Mouse (Mus musculus) liver, embryonic 11.5 days (tissue): ENCODE measurements around the gene Ephb4. TPM values are rescaled to one million over a fixed set of nuclear protein-coding genes. Genes with fewer than 3 reads are reported as not detected.
A peak's percentile ranks its signal among the peaks of the same experiment; 100 is the strongest.

Experiments
- ATAC-seq: fragments of 200-750 bp; cut with Nextera tagmentation; replicated peaks from 2 replicates; pipeline ENCODE4 v1.8.0; 2017; ENCODE audit warnings: moderate number of reproducible peaks, mild to moderate bottlenecking, moderate TSS enrichment, moderate library complexity; ENCODE audit not compliant: low FRiP score
- DNase-seq: peaks from one replicate; pipeline ENCODE4 v3.0.0-alpha.2; 2017; ENCODE audit warnings: low spot score
- H3K27ac ChIP-seq: fragments of 300-500 bp; sonication (generic); 2 replicates; pipeline ENCODE4 v1.5.1; 2014; ENCODE audit warnings: mild to moderate bottlenecking, low read depth, low read length, control low read depth
- H3K27me3 ChIP-seq: fragments of 300-500 bp; sonication (generic); replicated peaks from 2 replicates; pipeline ENCODE4 v1.6.1; 2014; ENCODE audit warnings: low read length, mixed read lengths; ENCODE audit not compliant: control insufficient read depth, insufficient read depth
- H3K36me3 ChIP-seq: fragments of 300-500 bp; sonication (generic); 2 replicates; pipeline ENCODE4 v1.6.1; 2014; ENCODE audit warnings: mild to moderate bottlenecking, low read length, moderate library complexity, mixed read lengths; ENCODE audit not compliant: control insufficient read depth, insufficient read depth
- H3K4me1 ChIP-seq: fragments of 300-500 bp; sonication (generic); replicated peaks from 2 replicates; pipeline ENCODE4 v1.6.1; 2014; ENCODE audit warnings: low read length, mixed read lengths; ENCODE audit not compliant: control insufficient read depth, insufficient read depth
- H3K4me2 ChIP-seq: fragments of 300-500 bp; sonication (generic); 2 replicates; pipeline ENCODE4 v1.6.1; 2014; ENCODE audit warnings: mild to moderate bottlenecking, control low read depth, moderate library complexity
- H3K4me3 ChIP-seq: fragments of 300-500 bp; sonication (generic); 2 replicates; pipeline ENCODE4 v1.5.1; 2014; ENCODE audit warnings: low read depth, low read length, control low read depth
- H3K9ac ChIP-seq: fragments of 300-500 bp; sonication (generic); 2 replicates; pipeline ENCODE4 v1.6.1; 2014; ENCODE audit warnings: low read depth, low read length, control low read depth
- H3K9me3 ChIP-seq: fragments of 300-500 bp; sonication (generic); 2 replicates; pipeline ENCODE4 v1.6.1; 2016; ENCODE audit warnings: low read length, inconsistent platforms, mixed read lengths; ENCODE audit not compliant: control insufficient read depth
- WGBS: fragments of 180-500 bp; shearing (Covaris S2); extraction: QIAGEN DNeasy Blood & Tissue Kit; methylation state at CpG from one replicate; pipeline ENCODE4 v1.1.7; 2014; 5-methylcytosine and 5-hydroxymethylcytosine counted together
- polyA plus RNA-seq: library from polyadenylated mRNA; unstranded; fragments of >200 nt; fragmentation: Nextera tagmentation; extraction: Ambion mirVana; gene quantifications from 2 replicates; pipeline ENCODE4 v1.2.1, GENCODE M21; 2014

Gene Ephb4
- polyA plus RNA-seq, 1 experiment from 2014 or later = 29.9 TPM

DNA sequence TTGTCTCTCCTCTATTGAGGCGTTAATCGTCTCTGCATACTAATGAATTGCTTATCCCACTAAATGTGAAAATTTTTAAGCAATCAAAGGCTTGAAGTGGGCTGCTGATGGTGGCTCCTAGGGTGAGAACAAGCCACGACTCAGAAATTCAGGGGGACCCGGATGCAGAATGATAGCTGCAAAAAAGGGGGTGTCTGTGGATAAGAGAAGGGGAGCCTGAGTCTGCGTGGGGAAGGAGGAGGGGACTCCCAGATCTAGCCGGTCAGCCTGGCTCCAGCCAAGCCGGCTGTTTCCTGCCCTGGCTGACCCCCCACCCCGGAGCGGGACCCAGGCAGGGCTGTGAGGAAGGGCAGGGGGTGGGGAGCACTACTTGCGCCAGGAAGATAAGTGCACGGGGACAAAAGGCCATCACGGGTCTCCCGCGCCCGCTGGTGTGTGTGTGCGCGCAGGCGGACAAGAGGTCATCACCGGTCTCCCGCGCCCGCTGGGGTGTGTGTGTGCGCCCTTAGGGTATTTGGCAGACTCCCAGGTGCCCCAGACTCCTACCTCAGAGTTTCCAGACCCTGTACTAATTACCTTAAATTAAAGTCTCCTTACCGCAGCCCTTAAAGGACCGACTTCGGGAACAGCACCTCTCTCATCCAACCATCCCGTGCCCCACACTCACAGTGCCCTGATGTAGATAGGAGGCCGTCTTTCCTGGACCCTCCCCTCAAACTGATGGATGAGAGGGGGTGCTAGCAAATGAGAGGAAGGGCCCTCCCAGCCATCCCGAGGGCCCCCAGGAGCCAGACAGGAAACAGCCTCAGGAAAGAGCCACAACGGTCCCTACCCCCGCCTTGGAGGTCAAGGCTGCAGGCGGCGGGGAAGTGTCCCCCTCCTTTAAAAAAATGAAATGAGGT lies 1.2 kb upstream of the Ephb4 start:
- Histone ChIP-seq H3K36me3 (no peaks in the 10 kb centered on the region), H3K27ac (peak overlapping the region; percentile 81), H3K4me2 (peak overlapping the region; percentile 67), H3K4me1 (peaks cover 15% of the 10 kb centered on the region), H3K4me3 (peak overlapping the region; percentile 66), H3K9ac (peak overlapping the region; percentile 41), H3K9me3 (no peaks in the 10 kb centered on the region), H3K27me3 (peaks cover 45% of the 10 kb centered on the region)
- ATAC-seq = 0 out of 2 replicates have a peak, but pooled peaks have one; percentile 37
- 1% methylated on average over 33 of the region's 33 CpGs for WGBS
- DNase-seq = peak; percentile 62

DNA sequence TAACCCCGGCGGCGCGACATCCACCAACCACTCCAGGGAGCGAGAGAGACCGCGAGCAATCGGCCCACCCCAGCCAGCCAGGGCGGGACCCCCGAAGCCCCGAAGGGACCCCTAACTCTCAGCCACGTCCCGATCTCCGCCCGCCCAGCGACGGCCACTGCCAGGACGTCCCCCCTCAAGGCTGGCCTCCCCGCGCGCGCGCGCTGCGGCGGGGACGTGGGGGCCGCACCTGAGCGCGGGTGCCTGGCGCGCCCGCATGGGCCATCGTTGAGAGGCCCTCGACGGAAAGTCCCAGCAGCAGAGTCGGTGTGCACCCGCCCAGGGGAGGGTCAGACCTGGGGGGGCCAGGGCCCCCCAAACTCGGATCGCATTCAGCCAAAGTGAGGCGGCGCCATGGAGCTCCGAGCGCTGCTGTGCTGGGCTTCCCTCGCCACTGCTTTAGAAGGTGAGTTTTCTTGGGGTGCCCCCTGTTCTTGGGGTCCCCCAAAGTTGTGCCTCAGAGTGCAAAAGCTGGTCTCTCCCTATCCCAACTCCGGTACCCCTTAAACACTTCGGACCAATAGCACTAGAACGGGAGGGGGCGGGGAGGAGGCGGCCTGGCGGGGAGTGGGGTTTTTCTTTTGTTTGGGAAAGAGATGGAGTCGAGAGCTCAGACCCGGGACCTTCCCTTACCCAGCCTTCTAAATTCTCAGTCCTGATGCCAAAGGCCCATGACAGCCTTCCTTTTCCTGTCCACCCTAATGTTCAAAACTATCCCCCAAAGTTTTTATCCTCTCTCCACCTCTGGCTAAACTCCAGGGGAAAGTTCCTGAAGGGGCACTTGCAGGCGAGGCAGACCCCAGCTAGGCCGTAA lies 522 bp downstream of the Ephb4 start:
- Histone ChIP-seq H3K4me2 (peak overlapping the region; percentile 67), H3K27me3 (peaks cover 49% of the 10 kb centered on the region), H3K9me3 (no peaks in the 10 kb centered on the region), H3K4me1 (peaks cover 15% of the 10 kb centered on the region), H3K27ac (peak overlapping the region; percentile 84), H3K4me3 (peak overlapping the region; percentile 66), H3K9ac (peak overlapping the region; percentile 77), H3K36me3 (peaks cover 12% of the 10 kb centered on the region; the same call in 1 of the 2 replicates)
- 2% methylated on average over 50 of the region's 55 CpGs for WGBS
- peak; percentile 29 for ATAC-seq
- DNase-seq = no peak

DNA sequence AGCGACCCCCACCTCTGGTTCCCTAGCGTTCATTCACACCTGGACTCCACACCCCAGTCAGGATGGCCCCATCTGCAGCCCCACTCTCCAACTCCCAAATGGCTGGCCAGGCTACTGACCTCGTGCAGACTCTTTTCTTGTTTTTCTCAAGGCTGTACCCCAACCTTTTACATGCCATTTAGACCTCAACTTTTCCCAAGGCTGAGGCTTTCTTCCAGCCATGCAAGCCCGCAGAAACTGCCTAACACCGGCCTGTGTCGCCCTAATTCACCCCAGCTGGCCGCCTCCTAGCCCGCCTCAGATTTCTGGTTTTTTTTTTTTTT lies 1.1 kb downstream of the Ephb4 start:
- 8% methylated on average over 8 of the region's 8 CpGs for WGBS
- Histone ChIP-seq H3K9ac (peak overlapping the region; percentile 77), H3K27ac (no peak overlapping the region), H3K4me3 (peak overlapping the region; percentile 66), H3K4me2 (peak overlapping the region; percentile 67), H3K9me3 (no peaks in the 10 kb centered on the region), H3K27me3 (peaks cover 49% of the 10 kb centered on the region), H3K4me1 (peaks cover 15% of the 10 kb centered on the region), H3K36me3 (peaks cover 15% of the 10 kb centered on the region; the same call in 1 of the 2 replicates)
- no peak for DNase-seq
- ATAC-seq = no peak

DNA sequence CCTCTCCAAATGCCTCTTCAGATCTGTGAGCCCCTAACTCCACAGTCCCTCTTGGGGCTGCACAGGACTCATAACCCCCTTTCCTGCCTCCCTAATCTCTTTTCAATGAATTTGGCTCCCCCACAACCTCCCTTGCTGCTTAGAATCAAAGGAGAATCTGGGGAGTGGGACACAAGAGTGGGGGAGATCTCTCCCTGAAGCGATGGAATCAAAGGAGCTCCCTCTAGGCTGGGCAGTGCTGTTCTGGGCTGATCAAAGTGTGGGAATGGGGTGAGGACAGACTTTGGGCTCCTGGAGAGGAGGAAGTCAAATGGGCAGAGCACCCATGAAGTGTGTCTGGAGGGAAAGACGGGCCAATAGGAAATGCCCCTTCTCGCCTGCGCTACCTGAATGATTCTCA lies 1.5 kb downstream of the Ephb4 start:
- Histone ChIP-seq H3K27me3 (peaks cover 49% of the 10 kb centered on the region), H3K4me2 (peak overlapping the region; percentile 67), H3K9me3 (no peaks in the 10 kb centered on the region), H3K4me3 (peak overlapping the region; percentile 66), H3K9ac (peak overlapping the region; percentile 77), H3K36me3 (peaks cover 15% of the 10 kb centered on the region; the same call in 1 of the 2 replicates), H3K27ac (no peak overlapping the region), H3K4me1 (peaks cover 13% of the 10 kb centered on the region)
- ATAC-seq = no peak
- 26% methylated on average over 4 of the region's 4 CpGs for WGBS
- no peak for DNase-seq

DNA sequence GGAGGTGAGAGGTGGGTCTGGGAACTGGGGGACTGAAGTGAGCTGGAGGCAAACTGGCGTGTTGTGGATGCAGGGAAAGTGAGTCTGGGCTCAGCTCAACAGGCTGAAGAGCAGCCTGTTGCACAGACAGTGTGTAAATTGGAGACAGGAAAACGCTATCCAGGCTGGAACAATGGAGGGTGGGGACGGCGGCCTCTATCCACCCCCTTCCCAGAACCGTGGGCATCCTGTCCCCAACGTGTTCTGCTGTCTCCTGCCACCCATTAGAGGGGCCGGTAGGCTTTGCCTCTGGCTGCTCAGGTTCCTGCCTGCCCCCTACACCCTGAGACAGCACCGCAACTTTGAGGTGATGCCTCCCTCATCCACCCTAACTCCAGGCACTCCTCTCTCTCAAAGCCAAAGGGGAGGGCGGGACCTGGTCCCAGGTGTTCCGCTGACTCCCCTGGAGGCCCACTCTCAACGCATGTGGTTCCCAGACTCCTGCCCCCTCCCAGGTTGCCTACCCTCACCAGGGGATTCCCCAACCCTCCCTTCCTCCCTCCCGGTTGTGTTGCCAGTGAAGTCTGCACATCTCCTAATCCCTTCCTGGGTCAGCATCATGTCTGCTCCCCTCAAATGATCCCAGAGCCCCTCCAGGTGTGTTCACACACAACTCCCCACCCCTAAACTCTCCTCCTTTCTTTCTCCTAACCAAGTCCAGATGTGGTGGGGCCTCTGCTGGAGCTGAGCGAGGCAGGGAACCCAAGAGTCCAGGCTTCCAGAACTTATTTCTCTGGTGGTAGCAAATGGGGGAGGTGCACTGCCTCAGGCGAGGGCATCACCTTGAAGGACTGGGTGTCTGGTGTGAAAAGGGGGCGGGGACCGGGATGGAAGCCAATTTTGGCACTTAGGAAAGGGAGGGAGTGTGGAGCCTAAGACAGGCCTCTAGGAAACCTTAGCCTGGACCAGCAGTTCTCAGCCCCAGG lies 2.4 kb downstream of the Ephb4 start:
- peak overlapping the region; percentile 67 for H3K4me2 ChIP-seq
- peaks cover 16% of the 10 kb centered on the region; the same call in 1 of the 2 replicates for H3K36me3 ChIP-seq
- H3K4me3 ChIP-seq = peak overlapping the region; percentile 66
- no peaks in the 10 kb centered on the region for H3K9me3 ChIP-seq
- H3K4me1 ChIP-seq = peaks cover 9% of the 10 kb centered on the region
- ATAC-seq = no peak
- H3K9ac ChIP-seq = peak overlapping the region; percentile 31; the same call in 1 of the 2 replicates
- DNase-seq = no peak
- H3K27ac ChIP-seq = no peak overlapping the region
- H3K27me3 ChIP-seq = peaks cover 49% of the 10 kb centered on the region
- 30% methylated on average over 16 of the region's 16 CpGs for WGBS

DNA sequence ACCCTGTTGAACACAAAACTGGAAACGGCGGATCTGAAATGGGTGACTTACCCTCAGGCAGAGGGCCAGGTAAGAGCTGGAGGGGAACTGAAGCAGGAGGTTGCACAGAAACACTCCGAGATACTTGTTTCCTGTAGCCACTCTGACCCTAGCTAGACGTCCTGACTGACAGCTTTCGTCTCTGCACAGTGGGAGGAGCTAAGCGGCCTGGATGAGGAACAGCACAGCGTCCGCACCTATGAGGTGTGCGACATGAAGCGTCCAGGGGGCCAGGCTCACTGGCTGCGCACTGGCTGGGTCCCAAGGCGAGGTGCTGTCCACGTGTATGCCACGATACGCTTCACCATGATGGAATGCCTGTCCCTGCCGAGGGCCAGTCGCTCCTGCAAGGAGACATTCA lies 4.2 kb downstream of the Ephb4 start:
- H3K4me3 ChIP-seq = no peak overlapping the region
- H3K36me3 ChIP-seq = peaks cover 24% of the 10 kb centered on the region
- 76% methylated on average over 17 of the region's 17 CpGs for WGBS
- H3K27ac ChIP-seq = no peak overlapping the region
- peaks cover 32% of the 10 kb centered on the region for H3K27me3 ChIP-seq
- no peak overlapping the region for H3K4me2 ChIP-seq
- DNase-seq = no peak
- no peak overlapping the region for H3K9ac ChIP-seq
- peaks cover under 1% of the 10 kb centered on the region; the same call in 1 of the 2 replicates for H3K4me1 ChIP-seq
- ATAC-seq = no peak
- H3K9me3 ChIP-seq = no peaks in the 10 kb centered on the region

DNA sequence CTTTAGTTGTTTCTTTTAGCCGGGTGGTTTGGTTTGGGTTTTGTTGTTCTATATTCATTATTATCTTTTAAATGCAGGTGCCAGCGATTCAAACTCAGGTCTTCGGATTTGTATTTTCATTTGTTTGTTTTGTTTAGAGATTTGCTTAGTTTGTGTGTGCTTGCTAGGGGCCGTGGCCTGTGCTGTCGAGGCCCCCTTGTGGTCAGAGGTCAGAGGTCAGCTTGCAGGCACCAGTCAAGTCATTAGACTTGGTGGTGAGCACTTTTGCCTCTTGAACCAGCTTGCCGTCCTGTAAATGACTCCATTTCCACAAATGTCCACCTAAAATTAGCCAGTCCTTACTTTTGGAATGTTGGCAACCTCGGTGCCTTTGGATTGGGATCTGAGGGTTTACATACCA lies 8.5 kb downstream of the Ephb4 start:
- peaks cover 53% of the 10 kb centered on the region for H3K36me3 ChIP-seq
- no peaks in the 10 kb centered on the region for H3K9me3 ChIP-seq
- H3K27ac ChIP-seq = no peak overlapping the region
- H3K4me1 ChIP-seq = no peaks in the 10 kb centered on the region
- no peak for ATAC-seq
- DNase-seq = no peak
- H3K4me3 ChIP-seq = no peak overlapping the region
- no peak overlapping the region for H3K4me2 ChIP-seq
- peaks cover 3% of the 10 kb centered on the region; the same call in 1 of the 2 replicates for H3K27me3 ChIP-seq
- 38% methylated on average over 7 of the region's 7 CpGs for WGBS
- no peak overlapping the region for H3K9ac ChIP-seq

DNA sequence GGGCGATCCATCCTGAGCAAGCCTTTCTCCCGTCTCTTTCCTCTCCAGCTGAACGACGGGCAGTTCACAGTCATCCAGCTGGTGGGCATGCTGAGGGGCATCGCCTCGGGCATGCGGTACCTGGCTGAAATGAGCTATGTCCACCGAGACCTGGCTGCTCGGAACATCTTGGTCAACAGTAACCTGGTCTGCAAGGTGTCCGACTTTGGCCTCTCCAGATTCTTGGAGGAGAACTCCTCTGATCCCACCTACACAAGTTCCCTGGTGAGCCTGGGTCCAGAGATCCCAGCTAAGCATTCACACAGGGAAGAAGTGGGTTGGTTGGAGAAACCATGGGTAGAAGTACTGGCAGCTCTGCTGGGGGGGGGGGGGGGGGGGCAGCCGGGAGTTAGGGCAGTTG lies 19.8 kb downstream of the Ephb4 start:
- Histone ChIP-seq H3K4me3 (no peak overlapping the region), H3K27ac (no peak overlapping the region), H3K9me3 (no peaks in the 10 kb centered on the region), H3K4me2 (no peak overlapping the region), H3K9ac (no peak overlapping the region), H3K36me3 (peaks cover 44% of the 10 kb centered on the region), H3K27me3 (no peaks in the 10 kb centered on the region), H3K4me1 (no peaks in the 10 kb centered on the region)
- DNase-seq (no peak), ATAC-seq (no peak)
- 95% methylated on average over 11 of the region's 11 CpGs for WGBS
